Mouse (Mus musculus) forebrain, embryonic 13.5 days (tissue): Measurements from ENCODE around the gene Tcf3. TPM values are rescaled to one million over a fixed set of nuclear protein-coding genes. Genes with fewer than 3 reads are reported as not detected.
A peak's percentile ranks its signal among the peaks of the same experiment; 100 is the strongest.

Experiments used
- ATAC-seq: fragments of 200-750 bp; cut with Nextera tagmentation; 2 replicates; pipeline ENCODE4 v1.8.0; 2017
- H3K27ac ChIP-seq: fragments of 300-500 bp; sonication (generic); 2 replicates; pipeline ENCODE4 v1.5.1; 2015; ENCODE audit warnings: inconsistent platforms, mild to moderate bottlenecking, moderate library complexity
- H3K27me3 ChIP-seq: fragments of 300-500 bp; sonication (generic); 2 replicates; pipeline ENCODE4 v1.6.1; 2015; ENCODE audit warnings: mild to moderate bottlenecking, inconsistent platforms
- H3K36me3 ChIP-seq: fragments of 300-500 bp; sonication (generic); 2 replicates; pipeline ENCODE4 v1.6.1; 2015; ENCODE audit warnings: mild to moderate bottlenecking, inconsistent platforms; ENCODE audit not compliant: poor library complexity, severe bottlenecking
- H3K4me1 ChIP-seq: fragments of 300-500 bp; sonication (generic); 2 replicates; pipeline ENCODE4 v1.6.1; 2015; ENCODE audit warnings: inconsistent platforms
- H3K4me2 ChIP-seq: fragments of 300-500 bp; sonication (generic); 2 replicates; pipeline ENCODE4 v1.6.1; 2015; ENCODE audit warnings: inconsistent platforms, mild to moderate bottlenecking, moderate library complexity
- H3K4me3 ChIP-seq: fragments of 300-500 bp; sonication (generic); 2 replicates; pipeline ENCODE4 v1.5.1; 2015; ENCODE audit warnings: mild to moderate bottlenecking, inconsistent platforms
- H3K9ac ChIP-seq: fragments of 300-500 bp; sonication (generic); 2 replicates; pipeline ENCODE4 v1.6.1; 2015; ENCODE audit warnings: mild to moderate bottlenecking, inconsistent platforms
- H3K9me3 ChIP-seq: fragments of 300-500 bp; sonication (generic); replicated peaks from 2 replicates; pipeline ENCODE4 v1.6.1; 2016; ENCODE audit warnings: inconsistent platforms
- WGBS: fragments of 180-500 bp; shearing (Covaris S2); methylation state at CpG from one replicate; pipeline ENCODE4 v1.1.7; 2015; 5-methylcytosine and 5-hydroxymethylcytosine counted together
- polyA plus RNA-seq: library from polyadenylated mRNA; unstranded; fragments of >200 nt; fragmentation: Nextera tagmentation; extraction: Ambion mirVana; gene quantifications from 2 replicates; pipeline ENCODE4 v1.2.1, GENCODE M21; 2015

Tcf3 gene
- polyA plus RNA-seq, 1 experiment from 2014 or later = 112 TPM

- Histone ChIP-seq H3K4me2 (peak overlapping the region; percentile 69), H3K4me1 (peaks cover 44% of the 10 kb centered on the region), H3K36me3 (peaks cover 47% of the 10 kb centered on the region), H3K27ac (peak overlapping the region; percentile 99; the same call in 1 of the 2 replicates), H3K27me3 (no peaks in the 10 kb centered on the region), H3K9me3 (no peaks in the 10 kb centered on the region), H3K4me3 (peak overlapping the region; percentile 69; the same call in 1 of the 2 replicates), H3K9ac (peak overlapping the region; percentile 64)
- no peak for ATAC-seq
- 87% methylated on average over 4 of the region's 4 CpGs for WGBS
These were observed 32.7 kb downstream of the Tcf3 start for GRCm38 (mm10) chr10:80400704-80401161.

DNA sequence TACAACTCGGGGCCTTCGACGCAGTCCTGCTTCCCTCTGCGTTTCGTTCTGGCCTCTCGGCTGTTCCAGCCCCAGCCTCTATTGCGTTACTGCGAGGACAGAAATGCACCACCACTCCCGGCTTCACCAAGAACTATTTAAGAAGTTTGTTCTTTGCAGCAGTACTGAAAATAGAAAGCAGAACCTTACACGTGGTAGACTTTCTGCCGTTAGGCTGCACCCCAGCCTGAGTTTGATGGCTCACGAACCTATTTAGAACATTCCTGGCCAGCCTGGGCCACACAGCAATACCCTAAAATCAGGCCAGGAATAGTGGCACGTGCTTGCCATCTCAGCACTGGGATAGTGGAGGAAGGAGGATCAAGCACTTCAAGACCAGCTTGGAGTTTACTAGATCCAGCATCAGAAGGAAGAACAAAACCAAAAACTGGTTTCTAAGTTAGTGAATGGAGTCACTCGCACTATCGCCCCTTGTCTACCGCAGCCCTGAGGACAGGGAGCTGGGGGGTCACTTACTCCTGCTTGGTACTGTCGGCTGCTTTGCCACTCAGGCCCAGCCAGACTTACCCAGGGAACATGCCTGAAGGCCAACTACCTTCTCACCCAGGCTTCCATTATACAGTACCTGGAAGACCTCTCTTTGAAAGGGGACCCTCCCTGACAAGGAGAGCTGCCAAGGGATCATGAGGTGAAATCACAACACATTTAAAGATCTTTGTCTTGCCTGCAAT lies 33.3 kb downstream of the Tcf3 start:
- peak overlapping the region; percentile 64 for H3K9ac ChIP-seq
- 15% methylated on average over 17 of the region's 17 CpGs for WGBS
- H3K4me2 ChIP-seq = peak overlapping the region; percentile 69
- no peaks in the 10 kb centered on the region for H3K27me3 ChIP-seq
- H3K27ac ChIP-seq = peak overlapping the region; percentile 99
- no peaks in the 10 kb centered on the region for H3K9me3 ChIP-seq
- peaks cover 53% of the 10 kb centered on the region for H3K36me3 ChIP-seq
- peak overlapping the region; percentile 69 for H3K4me3 ChIP-seq
- peaks cover 38% of the 10 kb centered on the region for H3K4me1 ChIP-seq
- ATAC-seq = no peak

GRCm38 (mm10) chr10:80399191-80399972 lies 34.1 kb downstream of the Tcf3 start, which contains the start of gene Mbd3:
Gene Mbd3 (minus strand): TSS chr10:80399550.
- no peaks in the 10 kb centered on the region for H3K27me3 ChIP-seq
- H3K4me3 ChIP-seq = peak within 1 kb of the TSS; percentile 69
- peak within 1 kb of the TSS; percentile 99 for H3K27ac ChIP-seq
- H3K4me2 ChIP-seq = peak within 1 kb of the TSS; percentile 92
- peak within 1 kb of the TSS; percentile 94 for H3K9ac ChIP-seq
- ATAC-seq = peak; percentile 97
- peaks cover 59% of the 10 kb centered on the region for H3K36me3 ChIP-seq
- H3K4me1 ChIP-seq = peaks cover 32% of the 10 kb centered on the region
- no peaks in the 10 kb centered on the region for H3K9me3 ChIP-seq
- WGBS = under 1% methylated on average over 75 of the region's 82 CpGs

GRCm38 (mm10) chr10:80398719-80399190 lies 34.7 kb downstream of the Tcf3 start:
- H3K36me3 ChIP-seq = peaks cover 59% of the 10 kb centered on the region
- peak overlapping the region; percentile 92 for H3K4me2 ChIP-seq
- peak overlapping the region; percentile 69 for H3K4me3 ChIP-seq
- peak; percentile 73 for ATAC-seq
- H3K27ac ChIP-seq = peak overlapping the region; percentile 99
- H3K4me1 ChIP-seq = peaks cover 32% of the 10 kb centered on the region
- under 1% methylated on average over 59 of the region's 59 CpGs for WGBS
- H3K9me3 ChIP-seq = no peaks in the 10 kb centered on the region
- H3K27me3 ChIP-seq = no peaks in the 10 kb centered on the region
- H3K9ac ChIP-seq = peak overlapping the region; percentile 94

- H3K4me3 ChIP-seq = peak overlapping the region; percentile 69
- WGBS = 0% methylated on average over 1 of the region's 1 CpGs
- no peaks in the 10 kb centered on the region for H3K27me3 ChIP-seq
- no peak for ATAC-seq
- H3K4me2 ChIP-seq = peak overlapping the region; percentile 92
- peak overlapping the region; percentile 94 for H3K9ac ChIP-seq
- H3K9me3 ChIP-seq = no peaks in the 10 kb centered on the region
- H3K27ac ChIP-seq = peak overlapping the region; percentile 99
- peaks cover 59% of the 10 kb centered on the region for H3K36me3 ChIP-seq
- H3K4me1 ChIP-seq = peaks cover 32% of the 10 kb centered on the region
These were observed 35.3 kb downstream of the Tcf3 start for GRCm38 (mm10) chr10:80398174-80398535.

DNA sequence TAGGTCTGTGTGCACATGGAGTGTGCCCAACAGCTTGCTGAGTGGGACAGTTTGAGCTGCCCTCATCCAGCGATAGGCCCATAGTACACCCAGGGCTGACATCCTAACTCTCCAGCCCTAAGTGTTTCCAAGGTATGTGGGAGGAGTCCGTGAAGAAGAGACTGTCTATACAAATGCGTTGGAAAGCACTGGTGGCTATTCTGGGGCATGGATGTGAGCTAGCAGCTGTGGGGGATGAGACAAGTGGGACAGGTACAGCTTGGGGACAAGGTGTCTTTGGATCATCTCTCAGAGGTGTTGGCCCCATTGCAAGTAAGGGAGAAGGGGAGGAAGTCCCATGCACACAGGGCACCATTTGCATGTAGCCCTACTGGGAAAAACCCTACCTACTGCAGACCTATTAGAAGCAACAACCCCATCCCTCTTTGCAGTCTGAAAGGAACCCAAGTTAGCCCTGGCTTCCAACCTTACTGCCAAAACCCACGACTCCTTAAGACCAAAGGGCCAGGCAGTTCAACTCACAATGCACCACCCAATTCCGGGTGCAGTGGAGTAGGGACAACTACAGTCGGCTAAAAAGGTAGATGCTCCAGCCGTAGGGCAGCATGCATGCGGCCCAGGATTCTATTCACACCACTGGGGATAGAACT lies 35.8 kb downstream of the Tcf3 start:
- Histone ChIP-seq H3K4me3 (peak overlapping the region; percentile 69), H3K36me3 (peaks cover 59% of the 10 kb centered on the region)
- WGBS = 41% methylated on average over 8 of the region's 8 CpGs

GRCm38 (mm10) chr10:80396822-80397523 lies 36.5 kb downstream of the Tcf3 start:
- peak overlapping the region; percentile 94 for H3K9ac ChIP-seq
- H3K27ac ChIP-seq = peak overlapping the region; percentile 99
- H3K4me2 ChIP-seq = peak overlapping the region; percentile 92
- no peaks in the 10 kb centered on the region for H3K9me3 ChIP-seq
- 88% methylated on average over 11 of the region's 11 CpGs for WGBS
- H3K4me1 ChIP-seq = peaks cover 32% of the 10 kb centered on the region
- peak overlapping the region; percentile 69 for H3K4me3 ChIP-seq
- no peaks in the 10 kb centered on the region for H3K27me3 ChIP-seq
- no peak for ATAC-seq
- H3K36me3 ChIP-seq = peaks cover 59% of the 10 kb centered on the region

More for the DNA sequence above, 35.8 kb downstream of the Tcf3 start:
- H3K4me2 ChIP-seq = peak overlapping the region; percentile 92
- ATAC-seq = no peak
- no peaks in the 10 kb centered on the region for H3K9me3 ChIP-seq
- peaks cover 32% of the 10 kb centered on the region for H3K4me1 ChIP-seq
- H3K27ac ChIP-seq = peak overlapping the region; percentile 99
- no peaks in the 10 kb centered on the region for H3K27me3 ChIP-seq
- H3K9ac ChIP-seq = peak overlapping the region; percentile 94

GRCm38 (mm10) chr10:80395025-80395627 lies 38.3 kb downstream of the Tcf3 start:
- Histone ChIP-seq H3K4me2 (no peak overlapping the region), H3K4me1 (peaks cover 24% of the 10 kb centered on the region), H3K9ac (no peak overlapping the region), H3K9me3 (no peaks in the 10 kb centered on the region), H3K27ac (no peak overlapping the region), H3K36me3 (peaks cover 68% of the 10 kb centered on the region), H3K27me3 (no peaks in the 10 kb centered on the region), H3K4me3 (peak overlapping the region; percentile 4; the same call in 1 of the 2 replicates)
- ATAC-seq = no peak
- WGBS = 96% methylated on average over 35 of the region's 35 CpGs

- Histone ChIP-seq H3K9me3 (no peaks in the 10 kb centered on the region), H3K4me3 (no peak overlapping the region), H3K27me3 (no peaks in the 10 kb centered on the region), H3K36me3 (peaks cover 74% of the 10 kb centered on the region), H3K4me2 (no peak overlapping the region), H3K9ac (no peak overlapping the region), H3K27ac (no peak overlapping the region), H3K4me1 (peaks cover 29% of the 10 kb centered on the region)
- ATAC-seq = no peak
- 92% methylated on average over 5 of the region's 5 CpGs for WGBS
These were observed 40.8 kb downstream of the Tcf3 start for GRCm38 (mm10) chr10:80392687-80393086.

DNA sequence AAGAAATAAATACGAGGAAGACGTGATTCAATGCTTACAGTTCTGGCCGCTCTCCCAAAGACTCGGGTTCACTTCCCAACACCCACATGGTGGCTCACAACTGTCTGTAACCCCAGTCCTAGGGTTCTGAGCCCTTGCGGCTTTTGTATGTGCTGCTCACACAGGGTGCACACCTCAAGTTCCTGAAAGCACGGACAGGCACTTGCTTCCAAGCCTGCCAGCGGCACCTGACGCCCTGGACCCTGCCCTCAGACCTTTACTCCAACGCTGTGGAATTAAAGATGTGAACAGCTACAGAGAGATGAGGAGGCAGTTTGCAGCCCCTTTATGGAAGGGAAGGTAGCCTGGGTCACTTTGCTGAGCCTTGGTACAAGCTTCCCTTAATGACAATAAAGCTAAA lies 42.8 kb downstream of the Tcf3 start:
- no peak for ATAC-seq

GRCm38 (mm10) chr10:80389185-80389708 lies 44.2 kb downstream of the Tcf3 start:
- Histone ChIP-seq H3K27ac (no peak overlapping the region), H3K27me3 (no peaks in the 10 kb centered on the region), H3K36me3 (peaks cover 58% of the 10 kb centered on the region), H3K9me3 (no peaks in the 10 kb centered on the region), H3K4me3 (no peak overlapping the region), H3K4me1 (peaks cover 24% of the 10 kb centered on the region), H3K9ac (no peak overlapping the region), H3K4me2 (no peak overlapping the region)
- ATAC-seq = no peak
- WGBS = 80% methylated on average over 4 of the region's 4 CpGs

More for the DNA sequence above, 42.8 kb downstream of the Tcf3 start:
- WGBS = 84% methylated on average over 9 of the region's 9 CpGs
- Histone ChIP-seq H3K36me3 (peaks cover 61% of the 10 kb centered on the region), H3K27ac (no peak overlapping the region), H3K4me1 (peaks cover 11% of the 10 kb centered on the region), H3K27me3 (no peaks in the 10 kb centered on the region), H3K4me2 (no peak overlapping the region), H3K4me3 (no peak overlapping the region), H3K9ac (no peak overlapping the region), H3K9me3 (no peaks in the 10 kb centered on the region)
